Mouse (Mus musculus): ENCODE measurements at regions not wholly inside any gene's neighbourhood (a gene's known extent, or its start where the extent isn't known, plus 50 kb on each side); places are given as distances from the start of the nearest gene placed in this dataset.
A peak's percentile ranks its signal among the peaks of the same experiment; 100 is the strongest.

DNA sequence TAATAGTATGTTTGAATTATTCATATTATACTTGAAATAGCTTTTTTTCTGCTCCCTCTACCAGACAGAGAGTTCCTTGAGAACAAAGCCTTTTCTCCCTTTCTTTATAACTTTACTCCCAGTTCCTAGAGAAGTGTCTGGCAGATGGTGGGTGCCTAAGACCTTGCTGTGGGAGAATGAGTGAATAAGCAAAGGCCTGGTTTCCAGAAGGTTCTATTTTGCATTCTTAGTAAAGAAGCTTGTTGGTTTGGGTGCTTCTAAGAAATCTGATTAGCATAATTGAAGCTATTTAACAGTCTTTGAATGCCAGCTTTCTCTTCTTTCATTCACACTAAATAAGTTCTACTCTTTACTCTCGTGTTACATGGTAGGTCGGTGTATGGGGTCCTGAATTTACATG is 1104.2 kb downstream of the Gsdmc2 start:
- DNase-seq = no peak

DNA sequence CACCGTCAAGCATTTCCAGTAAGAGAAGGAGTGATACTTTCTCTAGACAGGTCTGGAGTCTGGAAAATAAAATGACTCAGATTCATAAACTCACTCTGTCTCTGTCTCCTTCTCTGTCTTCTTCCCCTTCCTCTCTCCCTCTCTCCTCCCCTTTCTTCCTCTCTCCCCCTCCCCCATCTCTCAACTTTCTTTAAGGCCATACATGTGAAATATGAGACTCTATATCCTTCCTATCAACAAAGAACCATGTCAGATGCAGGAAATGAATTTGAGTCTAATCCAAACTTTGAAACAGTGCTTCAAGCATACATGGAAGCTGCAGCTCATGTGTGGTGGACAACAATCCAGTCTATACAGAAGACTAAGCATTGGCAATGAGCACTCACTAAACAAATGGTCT is 1109.6 kb downstream of the Gsdmc2 start:
- no peak for DNase-seq

- DNase-seq = no peak
Measured at GRCm38 (mm10) chr15:62734900-62735299, 1110.1 kb downstream of the Gsdmc2 start.

DNA sequence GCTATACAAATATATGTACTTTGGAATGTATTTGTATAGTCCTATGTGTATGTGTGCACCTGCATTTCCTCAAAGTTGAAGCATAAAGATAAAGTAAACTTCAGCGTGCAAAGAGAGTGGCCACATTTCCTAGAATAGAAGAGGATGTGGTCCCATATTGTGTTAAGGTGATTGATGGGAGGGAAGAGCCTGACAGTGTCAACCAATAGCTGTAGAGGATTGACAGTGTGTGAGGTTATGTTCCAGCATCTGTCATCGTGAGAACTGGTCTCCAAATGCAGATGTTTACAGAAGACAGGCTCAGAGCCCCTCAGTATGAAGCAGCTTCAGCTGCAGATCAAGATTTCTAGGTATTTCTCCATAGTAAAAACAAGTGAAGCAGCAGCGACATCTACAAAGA is 1114.5 kb downstream of the Gsdmc2 start:
- no peak for DNase-seq

GRCm38 (mm10) chr15:62714265-62714664 is 1130.7 kb downstream of the Gsdmc2 start:
- DNase-seq = peak; percentile 6

DNA sequence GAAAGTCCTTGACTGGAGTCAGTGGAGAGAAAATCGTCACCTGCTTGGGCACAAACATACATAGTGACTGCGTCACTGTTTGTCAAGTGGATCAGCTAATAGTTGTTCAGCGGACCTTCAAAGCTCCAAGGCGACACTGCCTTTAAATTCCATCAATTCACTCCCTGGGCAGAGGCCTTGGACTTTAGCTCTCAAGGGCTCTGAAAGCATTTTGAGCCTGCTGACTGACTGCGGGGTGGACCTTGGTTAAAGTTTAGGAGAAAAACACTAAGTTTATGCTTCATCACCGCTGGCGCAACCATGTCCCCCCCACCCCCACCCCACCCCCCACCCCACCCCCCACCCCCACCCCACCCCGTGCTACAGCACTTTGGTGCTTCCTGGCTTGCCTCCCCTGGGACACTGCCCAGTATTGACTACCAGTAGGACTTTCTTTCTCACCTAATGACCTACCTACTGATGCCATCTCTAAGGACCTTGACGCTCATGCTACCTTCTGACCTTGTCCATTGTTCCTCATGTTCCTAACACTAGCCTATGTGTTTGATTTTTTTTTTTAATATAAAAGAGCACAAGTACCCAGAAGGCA is 1132.3 kb downstream of the Gsdmc2 start:
- DNase-seq = peak; percentile 61

GRCm38 (mm10) chr15:62712060-62712542 is 1132.9 kb downstream of the Gsdmc2 start:
- no peak for DNase-seq

DNA sequence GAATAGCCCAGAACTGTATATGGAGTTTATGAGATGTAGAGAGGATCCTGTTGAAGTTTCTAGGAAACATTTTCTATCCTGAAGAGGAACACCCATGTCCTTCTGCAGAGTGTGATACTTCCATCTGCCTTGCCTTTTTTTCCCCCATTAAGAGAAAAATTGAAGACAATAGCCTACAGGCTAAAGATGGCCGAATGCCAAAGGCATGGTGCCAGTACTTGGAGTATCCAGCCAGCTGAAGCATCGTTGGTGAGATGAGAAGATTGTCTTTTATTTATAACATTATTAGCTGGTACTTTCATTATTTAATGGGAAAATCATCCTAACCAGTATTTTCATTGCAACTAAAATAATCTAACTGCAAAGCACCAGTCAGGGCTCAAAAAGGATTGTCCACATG is 1135.4 kb downstream of the Gsdmc2 start:
- DNase-seq = peak; percentile 48

DNA sequence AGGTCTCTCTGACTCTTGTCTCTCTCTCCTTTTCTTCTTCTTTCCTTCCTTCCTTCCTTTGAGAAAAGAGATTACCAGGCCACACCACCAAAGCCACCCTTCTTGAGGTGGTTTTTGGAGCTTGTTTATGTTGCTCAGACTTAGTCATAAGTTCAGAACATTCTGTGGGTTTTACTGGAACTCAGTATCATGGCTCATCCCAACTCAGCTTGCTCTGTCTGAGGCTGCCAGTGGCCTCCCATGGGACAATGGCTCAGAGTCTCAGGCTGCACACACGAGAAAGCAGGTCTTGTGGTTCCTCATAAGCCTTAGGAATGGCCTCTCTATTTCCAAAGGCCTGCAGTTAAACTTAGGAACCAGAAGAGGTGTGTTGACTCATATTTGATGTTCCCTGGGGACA is 1146.4 kb downstream of the Gsdmc2 start:
- DNase-seq = peak; percentile 7

DNA sequence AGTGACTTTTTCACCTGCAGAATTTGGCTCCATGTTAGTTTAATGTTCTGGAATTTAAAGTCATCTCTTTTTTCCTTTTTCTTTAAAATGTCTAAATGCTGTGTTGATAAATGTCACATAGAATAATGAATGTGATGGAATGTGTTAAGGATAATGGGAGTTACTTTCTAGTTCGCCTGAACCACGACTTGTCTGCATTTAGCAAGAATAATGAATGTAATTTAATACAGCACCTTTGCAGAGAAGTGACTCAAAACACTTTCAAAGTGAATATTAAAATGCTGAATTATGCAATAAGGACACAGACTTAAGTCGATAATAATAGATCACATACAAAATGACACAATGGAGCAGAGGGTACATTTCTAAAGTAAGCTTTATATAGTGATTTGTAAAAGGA is 1150.2 kb downstream of the Gsdmc2 start:
- DNase-seq = no peak

DNA sequence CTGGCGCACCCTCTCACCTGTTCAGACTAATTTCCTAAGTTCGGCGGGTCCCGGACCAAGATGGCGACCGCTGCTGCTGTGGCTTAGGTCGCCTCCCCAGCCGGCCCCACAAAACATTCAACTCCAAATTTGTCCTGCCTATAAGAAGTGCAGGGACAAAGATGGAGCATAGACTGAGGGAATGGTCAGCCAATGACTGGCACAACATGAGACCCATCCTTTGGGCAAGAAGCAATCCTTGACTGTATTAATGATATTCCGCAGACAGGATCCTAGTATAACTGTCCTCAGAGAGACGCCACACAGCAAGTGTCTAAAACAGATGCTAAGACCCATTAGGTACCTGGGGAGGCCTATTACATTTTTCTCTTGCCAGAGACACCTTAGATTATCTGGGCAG is 1151.3 kb downstream of the Gsdmc2 start:
- no peak for DNase-seq

GRCm38 (mm10) chr15:62673410-62673809 is 1171.6 kb downstream of the Gsdmc2 start:
- DNase-seq = no peak

DNA sequence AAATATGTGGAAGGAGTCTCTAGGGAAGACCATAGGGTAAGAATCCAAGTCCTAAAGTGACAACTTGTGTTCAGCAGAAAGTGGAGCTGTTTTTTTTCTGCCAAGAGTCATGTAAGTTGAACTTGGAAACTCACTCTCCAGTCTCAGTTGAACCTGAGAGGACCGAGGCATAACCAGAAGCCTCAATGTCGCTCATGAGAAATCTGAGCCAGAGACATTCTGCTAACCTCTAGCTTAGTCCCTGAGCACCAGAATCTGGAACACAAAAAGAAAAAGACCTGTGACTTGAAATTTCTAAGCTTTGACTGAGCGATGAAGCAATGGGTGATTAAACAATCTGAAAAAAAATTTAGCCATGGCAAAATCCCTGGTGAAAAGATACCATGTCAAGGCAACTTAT is 1175.0 kb downstream of the Gsdmc2 start:
- peak; percentile 26 for DNase-seq

GRCm38 (mm10) chr15:62659096-62659495 is 1185.9 kb downstream of the Gsdmc2 start:
- peak; percentile 9 for DNase-seq

GRCm38 (mm10) chr15:62658695-62659094 is 1186.3 kb downstream of the Gsdmc2 start:
- DNase-seq = no peak

DNA sequence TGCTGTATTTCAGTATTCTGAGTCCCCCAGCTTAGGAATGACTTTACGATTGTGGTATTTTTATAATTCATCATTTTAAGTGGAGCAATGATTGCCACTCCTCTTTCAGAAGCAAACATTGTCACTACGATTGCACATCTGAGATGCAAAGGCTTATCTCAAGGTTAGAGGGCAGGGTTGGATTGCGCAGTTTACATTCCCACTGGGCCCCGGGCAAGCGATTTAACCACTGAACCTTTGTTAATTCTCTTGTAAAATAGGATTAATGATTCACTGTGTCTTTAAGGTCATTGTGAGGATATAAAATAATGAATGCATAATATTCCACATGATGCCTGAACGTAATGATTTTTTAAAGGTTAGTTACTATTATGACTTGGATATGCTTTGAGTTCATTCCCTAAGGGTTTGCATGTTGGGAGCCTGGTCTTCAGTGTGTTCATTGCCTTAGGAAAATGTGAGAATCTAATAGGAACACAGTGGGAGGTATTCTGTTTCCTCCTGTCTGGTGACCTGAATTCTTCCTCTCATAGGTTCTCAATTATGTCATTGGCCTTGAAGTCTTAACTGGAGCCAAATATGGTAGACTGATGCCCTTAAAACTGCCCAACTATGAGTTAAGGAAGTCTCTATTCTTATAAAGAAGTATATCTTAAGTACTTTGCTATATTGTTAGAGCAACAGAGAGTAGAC is 1198.4 kb downstream of the Gsdmc2 start:
- DNase-seq = peak; percentile 44

DNA sequence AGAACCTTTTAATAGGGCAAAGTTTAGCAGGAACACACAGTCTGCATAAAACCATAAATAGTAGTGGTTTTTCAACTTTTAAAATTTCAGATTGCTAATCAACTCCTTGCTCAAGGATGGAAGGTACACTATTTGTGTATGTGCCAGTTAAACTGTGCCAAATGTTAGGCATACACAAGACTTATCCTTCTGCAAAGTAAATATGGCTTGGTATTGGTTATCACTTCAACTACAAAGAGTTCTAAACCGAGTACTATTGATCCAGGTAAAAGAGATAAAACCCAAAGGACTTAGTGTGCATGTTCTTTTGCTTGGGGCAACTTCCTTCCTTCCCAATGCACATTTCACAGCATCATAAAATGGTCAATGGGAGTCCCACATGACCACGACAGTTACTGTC is 1200.2 kb downstream of the Gsdmc2 start:
- no peak for DNase-seq

DNA sequence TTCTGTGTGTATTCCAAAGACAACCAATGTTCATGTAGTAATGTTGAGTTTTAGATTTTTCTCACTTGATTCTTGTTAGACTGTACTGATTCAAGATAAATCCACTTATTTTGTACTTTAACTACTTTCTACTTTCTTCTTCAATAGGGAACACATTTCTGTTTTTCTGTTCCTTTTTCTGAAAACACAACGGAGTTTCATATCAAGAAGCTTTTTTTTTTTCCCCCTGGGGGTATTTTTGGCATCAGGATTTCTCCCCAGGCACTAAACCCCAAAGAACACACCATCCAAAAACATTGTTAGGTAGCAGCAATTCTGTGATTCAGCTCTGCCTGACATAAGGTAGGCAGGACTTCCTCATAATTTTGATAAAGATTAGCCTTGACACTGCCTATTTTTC is 1200.7 kb downstream of the Gsdmc2 start:
- no peak for DNase-seq

GRCm38 (mm10) chr15:62641051-62641710 is 1203.8 kb downstream of the Gsdmc2 start:
- DNase-seq = no peak

- no peak for DNase-seq
Measured at GRCm38 (mm10) chr15:62625406-62625805, 1219.6 kb downstream of the Gsdmc2 start.

DNA sequence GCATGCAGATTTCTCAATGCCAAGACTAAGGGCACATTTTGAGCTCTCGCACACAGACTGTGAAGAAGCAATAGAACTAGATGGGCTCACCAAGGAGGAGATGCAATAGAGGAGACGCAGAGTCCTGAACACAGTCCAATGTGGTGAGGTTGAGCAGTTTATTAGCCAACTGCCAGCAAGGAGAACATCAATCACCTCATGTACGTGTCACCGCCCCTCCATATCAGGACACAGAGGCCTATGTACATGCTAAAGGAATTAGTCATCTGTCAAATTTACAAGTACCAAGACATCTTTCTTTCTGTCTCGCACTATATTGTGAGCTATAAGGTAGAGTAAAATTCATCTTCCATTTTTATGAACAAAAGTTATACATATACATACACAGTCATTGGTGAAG is 1228.9 kb downstream of the Gsdmc2 start:
- DNase-seq = no peak

- DNase-seq = no peak
Measured at GRCm38 (mm10) chr15:62596735-62597134, 1248.2 kb downstream of the Gsdmc2 start.

DNA sequence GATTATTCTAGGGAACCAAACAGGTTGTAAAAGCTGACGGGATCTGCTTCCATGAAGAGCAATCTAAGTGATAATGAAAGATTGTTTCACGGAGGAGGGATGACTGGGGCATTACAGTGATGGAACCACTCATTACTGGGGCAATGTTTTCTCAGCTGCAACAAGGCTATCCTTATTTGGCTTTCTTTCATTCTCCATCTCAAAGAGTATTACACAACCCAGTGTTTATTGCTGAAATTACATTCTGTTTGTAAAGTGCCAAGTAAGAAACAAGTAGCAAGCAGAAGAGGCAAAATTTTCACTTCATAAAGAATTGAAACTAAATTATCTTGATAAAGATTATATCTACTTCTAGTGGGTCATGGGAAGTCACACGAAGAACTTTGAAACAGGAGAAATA is 1256.4 kb downstream of the Gsdmc2 start:
- no peak for DNase-seq

DNA sequence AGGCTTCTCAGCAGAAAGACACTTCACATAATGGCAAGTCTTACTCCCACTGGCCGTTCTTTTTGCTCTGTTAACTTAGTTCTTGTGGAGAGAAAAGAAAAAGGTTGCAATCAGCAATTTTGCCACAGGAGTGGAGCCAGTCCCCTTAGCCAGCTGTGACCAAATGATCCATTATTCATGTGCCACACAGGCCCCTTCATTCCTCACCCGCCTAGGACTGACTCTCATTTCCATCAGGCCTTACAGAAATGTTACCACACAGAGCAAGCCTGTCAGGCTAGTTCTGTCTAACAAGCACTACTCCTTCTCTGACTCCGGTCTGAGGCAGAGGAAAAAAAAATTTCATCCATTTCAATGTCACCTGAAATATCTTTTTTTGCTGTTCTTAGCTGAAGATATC is 1266.2 kb downstream of the Gsdmc2 start:
- DNase-seq = no peak

Data from adrenal gland, postnatal 10 days (tissue).